Mouse (Mus musculus): ENCODE results near the gene Dctd. TPM values are rescaled to one million over a fixed set of nuclear protein-coding genes. Genes with fewer than 3 reads are reported as not detected.

Dctd gene
- 1.5 TPM for polyA plus RNA-seq (2014; fragmentation: Illumina TruSeq; extraction: RNeasy Lipid Tissue Mini Kit (QIAGEN cat#74804); ENCODE audit: low read depth, low replicate concordance)

DNA sequence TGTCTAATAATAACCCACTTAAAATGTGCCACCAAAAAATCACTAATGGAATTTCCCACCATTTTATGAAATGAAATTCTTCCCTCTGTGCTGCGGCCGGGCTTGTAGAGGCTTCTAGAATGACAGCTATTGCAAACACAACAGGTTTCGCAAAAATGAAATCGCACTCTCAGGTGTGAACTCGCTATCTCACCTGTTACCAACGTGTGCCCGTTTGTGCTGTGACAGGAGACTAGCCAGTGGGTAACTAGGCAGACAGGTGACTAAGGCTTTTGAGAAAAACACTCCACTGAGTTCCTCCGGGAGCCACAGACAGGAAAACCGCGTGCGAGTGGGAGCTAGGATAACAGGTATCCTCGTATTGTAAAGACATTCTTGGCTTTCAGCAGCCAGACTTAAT lies at the start of gene Dctd:
TSS of gene Dctd (plus strand) at position 301 of the 400 bp plus-strand sequence.

Other genes starting within 250 kb of the Dctd start
- gene Wwc2, start 108.2 kb upstream of the Dctd start, polyA plus RNA-seq (2014; fragmentation: Illumina TruSeq; extraction: RNeasy Lipid Tissue Mini Kit (QIAGEN cat#74804); ENCODE audit: low read depth, low replicate concordance): 31.2 TPM